Mouse (Mus musculus) gastrocnemius, postnatal 4 days (tissue): ENCODE results near the gene Eif4a3. TPM values are rescaled to one million over a fixed set of nuclear protein-coding genes. Genes with fewer than 3 reads are reported as not detected.
"Not testable (repeated sequence)": the region's sequence is repeated elsewhere in the genome, so short reads cannot be mapped to it uniquely, and the experiment has no call there.

Source experiments
- DNase-seq, 2 experiments: peaks; one replicate each; pipeline ENCODE4 v3.0.0; 2021 to 2022; ENCODE audit warnings: low spot score in 2 of 2, mixed read lengths in 2 of 2
- total RNA-seq, 2 experiments: library from RNA; stranded (reverse); gene quantifications; 2 replicates each; pipeline ENCODE4 v1.2.3; 2021

Eif4a3 gene
- total RNA-seq, 2 experiments from 2014 or later, result 106 to 113 TPM

DNA sequence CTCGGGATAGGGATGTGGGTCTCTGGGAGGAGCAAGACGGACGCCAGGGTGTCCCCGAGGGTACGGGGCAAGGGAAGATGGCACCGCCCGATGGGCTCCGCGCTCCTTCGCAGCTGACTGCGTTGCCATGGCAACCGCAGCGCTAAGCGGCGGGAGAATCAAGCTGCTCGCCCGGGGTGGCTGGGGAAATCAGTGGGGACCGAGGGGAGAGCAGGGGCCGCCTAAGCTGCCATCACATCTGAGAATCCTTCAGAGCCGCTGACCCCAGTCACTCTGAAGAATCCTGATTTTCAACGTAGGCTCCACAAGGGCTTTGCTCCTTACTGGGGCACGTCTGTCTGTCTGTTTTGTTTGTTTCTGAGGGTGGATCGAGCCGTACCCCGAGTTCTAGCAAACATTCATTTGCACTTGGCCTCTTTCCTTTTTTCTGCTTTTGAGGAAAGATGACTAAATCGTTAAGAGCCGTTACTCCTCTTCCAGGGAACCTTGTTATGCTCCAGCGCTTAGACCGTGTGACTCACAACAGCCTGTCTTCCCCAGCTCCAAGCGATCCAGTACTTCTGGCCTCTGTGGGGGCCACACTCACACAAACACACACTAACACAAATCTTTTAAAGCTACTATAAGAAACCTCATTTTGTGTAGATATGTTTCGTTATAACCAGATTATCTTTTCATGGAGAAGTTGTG is 502 bp upstream of the Eif4a3 start:
- no peak for DNase-seq

DNA sequence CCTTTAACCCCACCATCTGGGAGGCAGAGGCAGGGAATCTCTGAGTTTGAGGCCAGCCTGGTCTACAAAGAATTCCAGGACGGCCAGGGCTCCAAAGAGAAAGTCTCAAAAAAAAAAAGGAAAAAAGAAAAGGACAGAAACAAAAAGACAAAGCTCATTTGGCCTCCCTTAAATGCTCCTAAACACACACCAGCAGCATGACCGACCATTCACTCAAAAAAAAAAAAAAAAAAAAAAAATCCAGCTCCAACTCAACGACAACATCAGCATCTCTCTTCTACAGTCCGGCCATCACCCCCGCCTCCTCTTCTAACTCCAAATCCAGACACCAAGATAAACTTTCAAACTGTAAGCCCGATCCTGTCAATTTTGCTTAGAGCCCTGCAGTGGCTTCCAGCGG is 972 bp downstream of the Eif4a3 start:
- DNase-seq, result no peak

DNA sequence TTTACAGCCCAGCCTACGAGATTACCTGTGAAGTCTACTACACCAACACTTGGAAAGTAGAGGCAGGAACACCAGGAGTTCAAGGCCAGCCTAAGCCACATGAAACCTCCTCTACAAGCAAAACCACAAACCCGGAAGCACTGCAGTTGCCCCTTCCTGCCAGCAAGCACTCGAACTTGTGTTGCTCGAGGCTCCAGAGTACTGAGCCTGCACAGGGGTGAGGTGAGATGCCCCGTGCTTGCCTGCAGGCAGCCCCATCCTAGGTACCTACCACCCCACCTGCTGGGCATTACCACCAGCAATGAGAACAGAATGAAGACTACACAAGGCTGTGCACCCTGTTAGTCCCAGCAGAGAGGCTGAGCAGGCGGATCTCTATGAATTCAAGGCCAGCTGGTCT is 1.9 kb downstream of the Eif4a3 start:
- no peak for DNase-seq

DNA sequence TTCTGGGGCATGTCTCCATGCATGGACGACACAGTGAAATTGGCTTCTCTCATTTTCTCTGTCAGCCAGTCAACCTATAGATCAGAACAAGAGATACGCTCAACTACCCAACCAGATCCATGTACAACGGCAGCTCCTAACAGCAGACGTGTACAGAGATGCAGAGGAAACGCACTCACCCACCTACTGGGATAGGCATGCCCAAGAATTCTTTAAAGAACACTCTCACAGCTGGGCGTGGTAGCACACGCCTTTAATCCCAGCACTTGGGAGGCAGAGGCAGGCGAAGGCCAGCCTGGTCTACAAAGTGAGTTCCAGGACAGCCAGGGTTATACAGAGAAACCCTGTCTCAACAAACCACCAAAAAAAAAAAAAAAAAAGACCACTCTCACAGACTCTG is 7.0 kb downstream of the Eif4a3 start:
- DNase-seq, result not testable (repeated sequence)

DNA sequence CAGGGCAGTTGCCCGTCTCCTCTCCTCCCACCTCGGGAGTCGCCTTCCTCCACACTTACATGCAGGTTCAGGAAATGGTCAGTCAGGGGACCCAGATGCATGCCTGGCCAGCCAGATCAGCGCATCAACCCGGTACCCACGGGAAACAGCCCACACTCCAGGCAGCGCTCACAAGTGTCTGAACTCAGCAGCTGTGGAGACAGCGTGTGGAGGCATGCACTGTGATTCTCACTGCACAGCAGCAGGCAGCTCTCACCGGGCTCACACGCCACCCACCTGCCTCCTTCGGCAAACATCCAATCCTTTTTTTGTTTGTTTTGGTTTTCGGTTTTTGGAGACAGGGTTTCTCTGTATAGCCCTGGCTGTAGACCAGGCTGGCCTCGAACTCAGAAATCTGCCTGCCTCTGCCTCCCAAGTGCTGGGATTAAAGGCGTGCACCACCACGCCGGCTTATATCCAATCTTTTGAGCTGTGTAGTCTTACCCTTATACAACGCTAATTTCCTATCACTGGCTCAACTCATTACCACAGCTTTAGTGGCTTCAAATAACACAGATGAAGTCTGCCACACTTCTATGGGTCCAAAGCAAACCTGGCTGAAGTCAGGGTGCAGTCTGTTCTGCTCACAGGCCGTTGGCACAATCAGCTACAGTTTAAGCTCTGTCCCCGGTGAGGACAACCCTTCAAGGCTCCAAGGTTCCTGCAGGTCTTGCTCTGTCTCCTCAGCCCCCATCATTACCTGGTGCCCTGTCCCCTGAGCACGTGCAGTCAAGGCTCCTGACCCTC is 12.5 kb downstream of the Eif4a3 start:
- DNase-seq, result no peak

DNA sequence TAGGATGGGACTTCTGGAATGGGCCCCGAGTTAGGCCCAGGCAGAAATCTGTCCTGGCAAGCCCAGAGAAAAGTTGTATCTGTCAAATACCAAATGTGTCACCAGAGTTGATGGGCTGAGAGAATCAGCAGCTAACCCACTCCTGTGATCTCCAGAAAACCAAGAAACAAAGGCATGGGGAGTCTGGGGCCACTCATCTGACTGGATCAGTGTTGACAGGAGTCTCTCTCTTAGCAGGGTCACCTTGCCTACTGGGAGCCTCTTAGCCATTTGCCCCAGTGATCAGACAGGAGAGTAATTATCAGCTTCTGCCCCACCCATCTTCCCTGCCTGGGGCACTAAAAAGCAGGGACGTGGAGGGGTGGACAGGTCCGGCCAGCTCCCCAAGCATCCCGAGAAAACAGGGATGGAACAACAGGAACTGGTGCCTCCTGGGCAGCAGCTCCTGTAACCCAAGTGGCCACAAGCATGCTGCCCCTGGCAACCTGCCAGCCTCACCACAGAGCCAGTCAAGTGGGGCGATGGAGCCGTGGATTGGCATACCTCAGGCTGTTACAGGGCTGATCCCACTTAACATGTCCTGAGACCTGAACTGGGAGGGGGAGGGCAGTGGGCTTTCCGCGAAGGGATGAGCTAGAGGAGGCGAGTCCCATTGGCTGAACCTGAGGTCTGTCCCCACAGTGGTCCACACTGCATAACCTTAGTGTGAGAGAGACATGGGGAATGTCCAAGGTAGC is 13.9 kb downstream of the Eif4a3 start:
- DNase-seq, result no peak

DNA sequence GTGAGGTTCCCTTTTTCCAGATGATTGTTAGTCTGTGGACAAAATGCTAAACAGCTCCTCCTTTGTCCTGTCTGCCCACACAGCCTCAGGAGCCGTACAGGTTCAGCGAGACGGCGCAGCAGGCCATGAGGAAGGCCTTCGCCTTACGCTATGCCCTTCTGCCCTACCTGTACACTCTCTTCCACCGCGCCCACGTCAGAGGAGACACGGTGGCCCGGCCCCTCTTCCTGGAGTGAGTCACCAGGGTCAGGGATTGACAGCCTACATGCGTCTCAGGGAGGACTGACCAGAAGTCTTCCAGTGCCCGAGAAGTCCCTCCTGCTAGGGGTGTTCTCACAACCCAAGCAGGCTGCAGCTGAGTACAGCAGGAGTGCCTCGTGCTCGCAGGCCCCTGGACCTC is 18.9 kb downstream of the Eif4a3 start:
- no peak for DNase-seq

DNA sequence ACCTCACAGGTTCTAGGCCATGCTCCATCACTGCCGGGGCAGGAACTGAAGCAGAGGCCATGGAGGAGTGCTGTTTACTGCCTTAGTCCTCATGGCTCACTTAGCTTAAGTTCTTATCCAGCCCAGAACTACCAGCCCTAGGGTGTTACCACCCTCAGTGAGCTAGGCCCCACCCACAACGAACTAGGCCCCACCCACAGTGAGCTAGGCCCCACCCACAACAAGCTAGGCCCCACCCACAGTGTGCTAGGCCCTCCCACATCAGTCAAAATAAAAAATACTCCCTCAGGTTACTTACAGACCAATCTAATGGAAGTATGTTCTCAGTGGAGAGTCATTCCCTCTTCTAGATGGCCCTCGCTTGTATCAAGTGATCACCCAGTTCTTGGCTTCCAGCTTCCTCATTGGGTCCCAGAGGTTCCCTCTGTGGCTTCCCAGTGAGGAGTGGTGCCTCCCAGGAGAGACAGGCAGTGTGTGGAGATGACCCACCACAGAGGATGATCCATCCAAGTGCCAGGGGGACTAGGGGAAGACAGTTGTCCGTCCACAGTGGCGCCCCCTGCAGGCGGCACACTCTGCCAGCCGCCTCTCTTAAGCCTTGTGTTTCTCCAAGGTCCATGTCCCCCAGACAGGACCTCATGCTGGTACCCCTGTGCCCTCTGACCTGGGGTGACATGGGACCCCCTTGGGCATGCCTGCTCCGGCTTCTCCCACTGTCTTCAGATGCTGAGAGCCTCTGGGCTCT is 26.5 kb downstream of the Eif4a3 start:
- DNase-seq, result no peak

DNA sequence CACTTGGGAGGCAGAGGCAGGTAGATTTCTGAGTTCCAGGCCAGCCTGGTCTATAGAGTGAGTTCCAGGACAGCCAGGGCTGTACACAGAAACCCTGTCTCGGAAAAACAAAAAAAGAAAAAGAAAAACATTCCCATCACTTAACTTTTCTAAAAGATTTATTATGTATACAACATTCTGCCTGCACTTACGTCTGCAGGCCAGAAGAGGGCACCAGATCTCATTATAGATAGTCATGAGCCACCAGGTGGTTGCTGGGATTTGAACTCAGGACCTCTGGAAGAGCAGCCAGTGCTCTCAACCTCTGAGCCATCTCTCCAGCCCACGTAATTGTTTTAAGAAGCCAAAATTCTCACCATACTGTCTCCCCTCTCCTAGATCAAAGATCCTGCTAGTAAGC is 27.4 kb downstream of the Eif4a3 start:
- DNase-seq, result not testable (repeated sequence)

DNA sequence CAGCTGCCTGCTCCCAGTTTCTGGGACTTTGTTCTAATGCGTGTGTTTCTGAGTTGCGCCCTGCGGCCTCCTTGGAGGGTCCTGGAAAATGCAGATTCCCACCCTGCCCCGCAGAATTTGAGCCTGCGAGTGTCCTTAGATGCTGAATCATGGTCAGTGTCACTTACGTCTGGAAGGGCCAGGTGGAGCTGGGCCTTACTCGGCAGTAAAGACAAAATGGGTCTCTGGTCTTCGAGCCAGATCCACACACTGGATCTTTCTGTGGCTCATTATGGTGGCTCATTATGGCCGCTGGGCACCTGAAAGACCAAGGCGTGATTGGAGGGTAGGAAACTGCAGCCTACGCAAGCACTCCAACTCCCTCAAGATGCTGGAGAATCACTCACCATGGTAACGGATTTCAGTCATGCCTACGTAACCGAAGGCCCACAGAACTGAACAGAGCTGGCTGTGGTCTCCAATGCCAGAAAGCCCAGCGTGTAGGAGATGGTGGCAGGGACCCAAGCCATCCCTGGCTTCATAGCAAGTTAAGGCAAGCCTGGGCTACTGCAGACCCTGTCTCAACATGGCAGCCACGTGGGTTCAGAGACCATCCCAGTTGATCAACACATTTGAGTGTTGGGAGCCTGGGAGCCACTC is 31.2 kb downstream of the Eif4a3 start:
- no peak for DNase-seq

DNA sequence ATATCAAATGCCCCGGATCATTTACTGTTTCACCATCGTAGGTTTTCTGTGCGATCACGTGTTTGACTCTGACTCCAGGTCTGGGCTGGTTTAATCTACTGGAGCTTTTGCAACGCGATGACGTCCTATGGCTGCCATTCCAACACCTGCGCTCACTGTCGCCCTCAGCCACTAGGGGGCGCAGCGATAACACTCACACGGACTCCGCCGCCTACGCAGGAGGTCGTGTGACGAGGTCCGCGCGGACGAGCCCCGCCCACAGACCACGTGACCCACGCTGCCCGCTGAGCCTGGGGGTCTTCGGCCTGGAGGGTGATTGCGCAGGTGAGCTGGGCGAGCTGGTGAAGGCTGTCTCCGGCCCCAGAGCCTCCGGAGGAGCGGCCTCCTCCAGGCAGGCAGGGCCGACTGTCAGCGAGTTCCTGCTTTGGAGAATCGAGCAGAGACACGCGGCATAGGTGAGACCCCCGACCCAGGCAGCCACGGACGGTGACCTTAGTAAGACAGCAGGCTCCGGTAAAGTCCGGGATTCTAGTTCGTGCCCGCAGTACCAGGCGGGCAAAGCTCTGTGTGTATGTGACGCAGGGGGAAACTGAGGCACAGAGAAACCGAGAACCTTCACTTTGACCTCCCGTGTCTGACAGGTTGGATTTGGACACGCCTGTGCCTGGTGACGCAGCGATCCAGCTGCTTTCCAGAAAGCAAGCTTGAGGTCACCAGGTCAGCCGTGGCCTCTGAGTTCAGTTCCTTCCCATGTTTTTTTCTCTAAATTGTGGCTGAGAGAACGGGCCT is 31.9 kb downstream of the Eif4a3 start, which contains the start of gene Gaa:
TSS of gene Gaa (plus strand) at position 120 of the 789 bp plus-strand sequence.
- DNase-seq, result peak; percentile 92 to 93

DNA sequence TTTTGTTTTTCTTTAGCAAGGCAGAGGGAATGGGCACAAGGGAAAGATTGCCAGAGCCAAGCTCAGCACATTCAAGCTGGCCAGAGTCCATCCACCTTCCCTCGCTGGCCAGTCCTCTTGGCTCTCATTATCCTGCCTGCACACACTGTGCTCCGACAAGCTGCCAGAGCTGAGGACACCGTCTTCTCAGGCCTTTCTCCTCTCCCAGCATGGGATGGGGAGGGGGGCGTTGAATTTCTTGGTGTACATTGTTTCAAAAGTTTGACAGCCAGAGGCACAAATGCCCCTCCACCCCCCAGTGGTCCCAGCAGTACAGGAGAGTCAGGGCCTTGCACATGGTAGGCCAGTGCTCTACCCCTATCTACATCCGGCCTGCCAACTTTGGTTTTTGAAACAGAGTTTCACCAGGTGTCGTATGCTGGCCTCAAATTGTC is 32.6 kb downstream of the Eif4a3 start:
- no peak for DNase-seq

DNA sequence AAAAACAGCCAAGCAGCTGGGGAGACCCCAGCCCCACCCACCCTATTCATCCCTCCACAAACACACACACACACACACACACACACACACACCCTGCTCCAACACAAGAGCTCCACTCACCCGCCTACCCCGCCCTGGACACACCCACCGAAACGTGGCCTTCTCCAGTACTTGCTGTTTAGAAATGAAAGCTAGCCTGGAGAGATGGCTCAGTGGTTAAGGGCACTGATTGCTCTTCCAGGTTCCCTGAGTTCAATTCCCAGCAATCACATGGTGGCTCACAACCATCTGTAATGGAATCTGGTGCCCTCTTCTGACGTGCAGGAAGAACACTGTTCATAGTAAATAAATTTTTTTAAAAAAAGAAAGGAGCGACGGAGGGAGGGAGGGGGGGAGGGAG is 34.1 kb downstream of the Eif4a3 start:
- no peak for DNase-seq

DNA sequence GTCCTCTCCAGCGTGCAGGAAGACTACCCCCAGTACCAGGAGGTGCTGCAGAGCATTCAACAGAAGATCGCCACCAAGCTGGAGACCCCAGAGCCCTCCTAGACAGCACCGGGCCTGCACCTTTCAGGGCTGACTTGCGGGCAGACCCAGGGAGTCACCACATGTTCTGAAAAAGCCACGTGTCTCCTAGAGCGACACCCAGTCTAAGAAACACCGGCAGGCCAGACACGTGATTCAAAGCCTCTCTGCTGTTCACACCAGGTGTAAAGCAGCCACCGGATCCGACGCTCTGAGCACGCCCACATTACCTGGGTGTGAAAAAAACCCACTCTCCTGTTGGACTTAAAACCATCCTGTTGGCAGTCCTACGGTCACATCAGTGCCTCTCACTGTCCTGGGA is 35.5 kb downstream of the Eif4a3 start:
- DNase-seq, result no peak

DNA sequence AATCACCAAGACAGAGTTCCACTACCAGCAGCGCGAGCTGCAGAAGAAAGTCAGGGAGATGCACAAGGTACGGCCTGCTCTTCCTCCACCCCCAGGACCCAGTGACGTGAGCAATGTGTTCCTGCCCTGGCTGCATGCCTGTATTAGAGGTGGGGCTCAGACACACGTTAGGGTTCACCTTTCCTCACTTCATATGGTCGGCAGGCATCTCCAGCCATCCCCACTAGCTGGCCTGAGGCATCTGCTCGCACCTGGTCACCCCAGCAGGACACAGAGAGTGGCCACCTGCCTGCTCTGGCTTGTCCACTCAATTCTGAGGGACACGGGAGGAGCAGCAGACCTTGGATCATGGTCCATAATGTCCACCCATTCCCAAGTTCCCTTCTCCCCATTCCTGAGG is 39.9 kb downstream of the Eif4a3 start:
- DNase-seq, result no peak

DNA sequence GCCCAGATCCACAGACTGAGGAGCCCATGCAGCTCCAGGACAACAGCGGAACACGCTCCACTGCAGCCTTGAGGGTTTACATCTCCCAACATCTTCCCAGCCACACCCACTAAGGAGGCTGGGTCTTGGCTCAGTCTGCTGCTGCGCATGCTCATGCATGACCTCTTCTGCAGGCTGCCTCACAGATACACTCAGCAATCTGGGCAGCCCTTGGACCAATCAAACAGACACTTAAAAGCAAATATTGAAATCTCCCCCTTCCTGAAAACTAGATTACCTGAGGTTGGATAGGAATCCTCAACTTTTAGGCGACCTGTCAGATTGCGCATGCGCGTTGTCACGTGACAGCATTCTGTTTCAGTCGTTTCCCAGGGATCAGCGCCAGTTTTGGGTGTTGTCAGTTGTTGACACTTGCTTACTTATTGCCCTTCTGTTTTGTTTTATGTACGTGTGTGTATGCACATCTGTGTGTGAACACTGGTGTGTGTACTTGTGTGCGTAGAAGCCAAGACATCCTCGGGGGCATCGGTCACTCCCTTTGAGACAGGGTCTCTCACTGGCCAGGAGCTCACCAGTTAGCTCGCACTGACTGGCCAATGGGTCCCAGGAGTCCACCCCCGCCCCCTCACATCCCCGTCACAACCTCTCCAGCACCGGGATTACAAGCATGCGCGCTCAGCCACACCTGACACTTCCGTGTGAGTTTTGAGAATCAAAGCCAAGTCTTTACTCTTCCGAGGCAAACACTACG is 41.1 kb downstream of the Eif4a3 start:
- peak in 1 of 2 experiments; percentile 59 for DNase-seq

DNA sequence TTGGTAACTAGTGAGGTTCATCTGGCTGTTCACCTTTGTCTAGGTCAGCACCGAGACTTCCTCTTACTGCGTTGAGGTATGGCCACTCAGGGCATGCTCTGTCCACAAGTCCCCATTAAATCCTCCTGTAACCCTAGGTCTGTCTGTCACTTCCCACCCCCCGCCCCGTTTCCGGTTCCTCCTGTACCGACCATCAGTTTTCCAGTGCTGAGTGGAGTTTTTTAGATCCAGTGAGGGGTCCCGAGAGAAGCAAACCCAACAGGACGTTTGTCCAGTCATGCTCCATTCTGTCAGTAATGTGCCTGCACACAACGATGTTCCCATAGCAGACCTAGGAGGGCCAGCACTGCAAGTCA is 41.7 kb downstream of the Eif4a3 start:
- DNase-seq, result no peak

DNA sequence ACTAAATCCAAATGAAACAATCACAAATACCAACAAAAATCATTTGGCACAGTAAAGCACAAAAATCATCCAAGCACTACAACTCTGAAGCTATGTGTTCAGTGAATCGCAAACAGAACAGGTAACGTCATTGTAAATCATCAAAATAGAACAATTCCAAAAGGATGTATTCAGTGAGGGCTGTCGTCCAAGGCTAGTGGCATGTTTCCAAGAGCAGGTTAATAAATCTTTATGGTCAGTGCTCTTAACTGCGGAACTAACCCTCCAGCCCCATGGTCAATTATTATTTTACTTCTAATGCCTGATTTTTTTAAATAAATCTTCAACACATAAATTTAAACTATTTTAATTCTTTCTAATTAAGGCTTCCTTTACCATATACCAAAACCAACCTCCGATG is 43.3 kb downstream of the Eif4a3 start:
- DNase-seq, result not testable (repeated sequence)

DNA sequence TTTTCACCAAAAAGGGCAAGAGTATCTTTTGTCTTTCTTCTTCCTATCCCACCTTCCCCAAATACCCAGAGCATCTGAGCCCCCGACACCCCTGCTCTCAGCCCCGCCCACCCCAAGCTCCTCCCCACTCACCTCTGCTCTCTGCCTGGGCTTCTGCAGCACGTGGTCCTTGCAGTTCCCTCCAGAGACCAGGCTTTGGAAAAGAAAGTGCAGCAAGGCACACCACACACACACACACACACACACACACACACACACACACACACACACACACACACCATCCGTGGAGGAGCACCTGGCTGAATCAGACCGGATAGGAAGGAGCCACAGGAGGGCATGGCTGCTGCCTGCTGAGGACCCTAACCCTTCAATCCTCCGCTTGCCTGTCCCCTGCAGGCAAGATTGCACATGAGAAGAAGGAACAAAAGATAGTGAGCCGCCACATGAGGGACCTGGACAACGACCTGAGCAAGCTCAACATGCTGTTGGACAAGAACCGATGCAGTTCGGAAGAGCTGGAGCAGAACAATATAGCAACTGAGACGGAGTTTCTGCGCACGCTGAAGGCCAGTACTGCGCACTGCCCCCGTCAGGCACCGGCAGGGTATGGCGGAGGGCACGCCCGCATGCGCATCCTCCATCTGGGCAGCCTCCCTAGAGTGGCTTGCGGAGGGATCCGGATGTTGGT is 46.9 kb downstream of the Eif4a3 start:
- DNase-seq, result peak in 1 of 2 experiments; percentile 46
